Mouse (Mus musculus) midbrain, embryonic 15.5 days (tissue): ENCODE data around the gene Dleu7. TPM values are rescaled to one million over a fixed set of nuclear protein-coding genes. Genes with fewer than 3 reads are reported as not detected.
A peak's percentile ranks its signal among the peaks of the same experiment; 100 is the strongest.

ENCODE experiments used
- ATAC-seq: fragments of 200-750 bp; cut with Nextera tagmentation; replicated peaks from 2 replicates; pipeline ENCODE4 v1.8.0; 2017; ENCODE audit warnings: moderate TSS enrichment
- H3K27ac ChIP-seq: fragments of 300-500 bp; sonication (generic); 2 replicates; pipeline ENCODE4 v1.5.1; 2015; ENCODE audit warnings: mild to moderate bottlenecking, inconsistent platforms
- H3K27me3 ChIP-seq: fragments of 300-500 bp; sonication (generic); replicated peaks from 2 replicates; pipeline ENCODE4 v1.6.1; 2015; ENCODE audit warnings: inconsistent platforms
- H3K36me3 ChIP-seq: fragments of 300-500 bp; sonication (generic); replicated peaks from 2 replicates; pipeline ENCODE4 v1.6.1; 2015; ENCODE audit warnings: inconsistent platforms
- H3K4me1 ChIP-seq: fragments of 300-500 bp; sonication (generic); 2 replicates; pipeline ENCODE4 v1.6.1; 2015; ENCODE audit warnings: inconsistent platforms
- H3K4me2 ChIP-seq: fragments of 300-500 bp; sonication (generic); 2 replicates; pipeline ENCODE4 v1.6.1; 2015; ENCODE audit warnings: inconsistent platforms, mild to moderate bottlenecking, moderate library complexity
- H3K4me3 ChIP-seq: fragments of 300-500 bp; sonication (generic); 2 replicates; pipeline ENCODE4 v1.5.1; 2015; ENCODE audit warnings: mild to moderate bottlenecking, inconsistent platforms
- H3K9ac ChIP-seq: fragments of 300-500 bp; sonication (generic); 2 replicates; pipeline ENCODE4 v1.6.1; 2015; ENCODE audit warnings: mild to moderate bottlenecking, inconsistent platforms
- H3K9me3 ChIP-seq: fragments of 300-500 bp; sonication (generic); 2 replicates; pipeline ENCODE4 v1.6.1; 2016; ENCODE audit warnings: inconsistent platforms
- WGBS: fragments of 180-500 bp; shearing (Covaris S2); methylation state at CpG from one replicate; pipeline ENCODE4 v1.1.7; 2015; ENCODE audit warnings: mixed read lengths; 5-methylcytosine and 5-hydroxymethylcytosine counted together
- polyA plus RNA-seq: library from polyadenylated mRNA; unstranded; fragments of >200 nt; fragmentation: Nextera tagmentation; extraction: Ambion mirVana; gene quantifications from 2 replicates; pipeline ENCODE4 v1.2.1, GENCODE M21; 2015

Gene Dleu7
- polyA plus RNA-seq, 1 experiment from 2014 or later: 12.9 TPM

- H3K4me1 ChIP-seq: no peaks in the 10 kb centered on the region
- no peak overlapping the region for H3K9ac ChIP-seq
- no peak for ATAC-seq
- WGBS: 88% methylated on average over 12 of the region's 12 CpGs
- H3K9me3 ChIP-seq: no peaks in the 10 kb centered on the region
- H3K36me3 ChIP-seq: no peaks in the 10 kb centered on the region
- no peak overlapping the region for H3K4me3 ChIP-seq
- H3K27ac ChIP-seq: no peak overlapping the region
- no peaks in the 10 kb centered on the region for H3K27me3 ChIP-seq
- no peak overlapping the region for H3K4me2 ChIP-seq
These were observed 22.0 kb downstream of the Dleu7 start for GRCm38 (mm10) chr14:62270698-62271396.

- Histone ChIP-seq H3K4me1 (no peaks in the 10 kb centered on the region), H3K27ac (no peak overlapping the region), H3K27me3 (no peaks in the 10 kb centered on the region), H3K4me3 (no peak overlapping the region), H3K9me3 (no peaks in the 10 kb centered on the region), H3K36me3 (no peaks in the 10 kb centered on the region), H3K9ac (no peak overlapping the region), H3K4me2 (no peak overlapping the region)
- 65% methylated on average over 10 of the region's 10 CpGs for WGBS
- no peak for ATAC-seq
These were observed 33.8 kb downstream of the Dleu7 start for GRCm38 (mm10) chr14:62258978-62259536.

- H3K4me3 ChIP-seq: no peak overlapping the region
- no peaks in the 10 kb centered on the region for H3K36me3 ChIP-seq
- WGBS: 73% methylated on average over 6 of the region's 6 CpGs
- H3K27me3 ChIP-seq: no peaks in the 10 kb centered on the region
- H3K27ac ChIP-seq: no peak overlapping the region
- ATAC-seq: no peak
- H3K4me1 ChIP-seq: no peaks in the 10 kb centered on the region
- H3K9me3 ChIP-seq: no peaks in the 10 kb centered on the region
- H3K4me2 ChIP-seq: no peak overlapping the region
- H3K9ac ChIP-seq: no peak overlapping the region
These were observed 34.7 kb downstream of the Dleu7 start for GRCm38 (mm10) chr14:62258125-62258524.

- no peaks in the 10 kb centered on the region for H3K9me3 ChIP-seq
- no peak for ATAC-seq
- WGBS: 90% methylated on average over 5 of the region's 5 CpGs
- H3K27me3 ChIP-seq: no peaks in the 10 kb centered on the region
- H3K4me3 ChIP-seq: no peak overlapping the region
- H3K36me3 ChIP-seq: no peaks in the 10 kb centered on the region
- no peak overlapping the region for H3K9ac ChIP-seq
- no peak overlapping the region for H3K27ac ChIP-seq
- H3K4me2 ChIP-seq: no peak overlapping the region
- no peaks in the 10 kb centered on the region for H3K4me1 ChIP-seq
These were observed 36.8 kb downstream of the Dleu7 start for GRCm38 (mm10) chr14:62256066-62256465.

GRCm38 (mm10) chr14:62254371-62254770 lies 38.5 kb downstream of the Dleu7 start:
- no peaks in the 10 kb centered on the region for H3K4me1 ChIP-seq
- no peak overlapping the region for H3K9ac ChIP-seq
- 67% methylated on average over 8 of the region's 8 CpGs for WGBS
- no peak for ATAC-seq
- H3K36me3 ChIP-seq: no peaks in the 10 kb centered on the region
- no peak overlapping the region for H3K4me2 ChIP-seq
- no peaks in the 10 kb centered on the region for H3K27me3 ChIP-seq
- no peaks in the 10 kb centered on the region for H3K9me3 ChIP-seq
- no peak overlapping the region for H3K4me3 ChIP-seq
- H3K27ac ChIP-seq: no peak overlapping the region

- Histone ChIP-seq H3K4me3 (no peak overlapping the region), H3K4me2 (no peak overlapping the region), H3K27ac (no peak overlapping the region), H3K9me3 (no peaks in the 10 kb centered on the region), H3K9ac (no peak overlapping the region), H3K4me1 (no peaks in the 10 kb centered on the region), H3K36me3 (no peaks in the 10 kb centered on the region), H3K27me3 (no peaks in the 10 kb centered on the region)
- WGBS: 7% methylated on average over 4 of the region's 4 CpGs
- ATAC-seq: peak; percentile 78
These were observed 40.8 kb downstream of the Dleu7 start for GRCm38 (mm10) chr14:62251999-62252398.

- no peak overlapping the region for H3K4me3 ChIP-seq
- H3K27me3 ChIP-seq: no peaks in the 10 kb centered on the region
- no peak overlapping the region for H3K9ac ChIP-seq
- no peak for ATAC-seq
- H3K4me2 ChIP-seq: no peak overlapping the region
- WGBS: 62% methylated on average over 3 of the region's 3 CpGs
- H3K36me3 ChIP-seq: no peaks in the 10 kb centered on the region
- H3K27ac ChIP-seq: no peak overlapping the region
- H3K9me3 ChIP-seq: no peaks in the 10 kb centered on the region
- no peaks in the 10 kb centered on the region for H3K4me1 ChIP-seq
These were observed 42.8 kb downstream of the Dleu7 start for GRCm38 (mm10) chr14:62250046-62250445.

GRCm38 (mm10) chr14:62249251-62249650 lies 43.6 kb downstream of the Dleu7 start:
- no peaks in the 10 kb centered on the region for H3K9me3 ChIP-seq
- H3K9ac ChIP-seq: no peak overlapping the region
- no peak overlapping the region for H3K27ac ChIP-seq
- H3K4me1 ChIP-seq: no peaks in the 10 kb centered on the region
- no peaks in the 10 kb centered on the region for H3K36me3 ChIP-seq
- no peak overlapping the region for H3K4me2 ChIP-seq
- no peaks in the 10 kb centered on the region for H3K27me3 ChIP-seq
- 98% methylated on average over 2 of the region's 2 CpGs for WGBS
- no peak for ATAC-seq
- no peak overlapping the region for H3K4me3 ChIP-seq

GRCm38 (mm10) chr14:62248796-62249195 lies 44.1 kb downstream of the Dleu7 start:
- WGBS: 85% methylated on average over 10 of the region's 10 CpGs

GRCm38 (mm10) chr14:62248345-62248744 lies 44.5 kb downstream of the Dleu7 start:
- no peak for ATAC-seq
- Histone ChIP-seq H3K27ac (no peak overlapping the region), H3K9me3 (no peaks in the 10 kb centered on the region), H3K36me3 (no peaks in the 10 kb centered on the region), H3K9ac (no peak overlapping the region), H3K4me3 (no peak overlapping the region), H3K4me1 (no peaks in the 10 kb centered on the region), H3K27me3 (no peaks in the 10 kb centered on the region), H3K4me2 (no peak overlapping the region)
- WGBS: 81% methylated on average over 7 of the region's 7 CpGs

More at GRCm38 (mm10) chr14:62248796-62249195, 44.1 kb downstream of the Dleu7 start:
- no peak overlapping the region for H3K4me2 ChIP-seq
- no peak for ATAC-seq
- no peaks in the 10 kb centered on the region for H3K27me3 ChIP-seq
- no peak overlapping the region for H3K4me3 ChIP-seq
- no peak overlapping the region for H3K27ac ChIP-seq
- no peaks in the 10 kb centered on the region for H3K9me3 ChIP-seq
- H3K4me1 ChIP-seq: no peaks in the 10 kb centered on the region
- H3K36me3 ChIP-seq: no peaks in the 10 kb centered on the region
- H3K9ac ChIP-seq: no peak overlapping the region

GRCm38 (mm10) chr14:62245557-62245956 lies 47.3 kb downstream of the Dleu7 start:
- Histone ChIP-seq H3K4me1 (no peaks in the 10 kb centered on the region), H3K36me3 (no peaks in the 10 kb centered on the region), H3K9me3 (no peaks in the 10 kb centered on the region), H3K27me3 (no peaks in the 10 kb centered on the region), H3K9ac (no peak overlapping the region), H3K27ac (no peak overlapping the region), H3K4me3 (no peak overlapping the region), H3K4me2 (no peak overlapping the region)
- no peak for ATAC-seq
- WGBS: 28% methylated on average over 4 of the region's 4 CpGs

GRCm38 (mm10) chr14:62243530-62243929 lies 49.3 kb downstream of the Dleu7 start:
- Histone ChIP-seq H3K9ac (no peak overlapping the region), H3K4me1 (no peaks in the 10 kb centered on the region), H3K4me3 (no peak overlapping the region), H3K4me2 (no peak overlapping the region), H3K27me3 (no peaks in the 10 kb centered on the region), H3K36me3 (no peaks in the 10 kb centered on the region), H3K27ac (no peak overlapping the region), H3K9me3 (no peaks in the 10 kb centered on the region)
- WGBS: 70% methylated on average over 2 of the region's 2 CpGs
- no peak for ATAC-seq

- H3K9me3 ChIP-seq: no peaks in the 10 kb centered on the region
- 69% methylated on average over 7 of the region's 7 CpGs for WGBS
- no peak overlapping the region for H3K4me2 ChIP-seq
- H3K4me3 ChIP-seq: no peak overlapping the region
- H3K9ac ChIP-seq: no peak overlapping the region
- no peak overlapping the region for H3K27ac ChIP-seq
- H3K36me3 ChIP-seq: no peaks in the 10 kb centered on the region
- H3K4me1 ChIP-seq: no peaks in the 10 kb centered on the region
- no peaks in the 10 kb centered on the region for H3K27me3 ChIP-seq
- ATAC-seq: no peak
These were observed 56.9 kb downstream of the Dleu7 start for GRCm38 (mm10) chr14:62235969-62236368.
